Mouse (Mus musculus) E14TG2a.4 (cell line): ENCODE measurements around the gene Asic4.

Source experiments
- H3K27me3 ChIP-seq: 2 replicates; pipeline ENCODE4 v1.6.1; 2014; ENCODE audit warnings: low read length, control low read depth; ENCODE audit not compliant: insufficient read depth
- H3K36me3 ChIP-seq: 2 replicates; pipeline ENCODE4 v1.6.1; 2014; ENCODE audit warnings: low read length, control low read depth; ENCODE audit not compliant: insufficient read depth
- H3K4me1 ChIP-seq: replicated peaks from 2 replicates; pipeline ENCODE4 v1.6.1; 2014; ENCODE audit warnings: low read depth, low read length, control low read depth
- H3K4me3 ChIP-seq: replicated peaks from 2 replicates; pipeline ENCODE4 v1.5.1; 2014; ENCODE audit warnings: mild to moderate bottlenecking, low read length
- H3K9me3 ChIP-seq: 2 replicates; pipeline ENCODE4 v1.6.1; 2014; ENCODE audit warnings: low read length, control low read depth
- CTCF ChIP-seq: conservative IDR thresholded peaks from 2 replicates; pipeline ENCODE4 v1.5.1; 2014; ENCODE audit warnings: low read length
- NANOG ChIP-seq: IDR thresholded peaks from 2 replicates; pipeline ENCODE4 v1.6.1; 2014; ENCODE audit warnings: borderline replicate concordance, low read length, mixed read lengths
- POU5F1 ChIP-seq: IDR thresholded peaks from 2 replicates; pipeline ENCODE4 v1.6.1; 2014; ENCODE audit warnings: low read length, borderline replicate concordance

Asic4 gene

GRCm38 (mm10) chr1:75480036-75480435, 29.8 kb downstream of the Asic4 start:
- Histone ChIP-seq H3K27me3 (peaks cover 54% of the 10 kb centered on the region), H3K4me3 (peak overlapping the region; percentile 96), H3K9me3 (no peaks in the 10 kb centered on the region), H3K4me1 (peaks cover 70% of the 10 kb centered on the region), H3K36me3 (peaks cover 21% of the 10 kb centered on the region)
- no peak for TF ChIP-seq CTCF
- no peak for TF ChIP-seq POU5F1
- TF ChIP-seq NANOG, result no peak

- H3K27me3 ChIP-seq, result peaks cover 61% of the 10 kb centered on the region
Measured at GRCm38 (mm10) chr1:75480735-75481134, 30.5 kb downstream of the Asic4 start.

GRCm38 (mm10) chr1:75486561-75486960, 36.3 kb downstream of the Asic4 start:
- H3K36me3 ChIP-seq, result no peaks in the 10 kb centered on the region; the same call in 1 of the 2 replicates
- TF ChIP-seq CTCF (no peak), POU5F1 (no peak), NANOG (no peak)
- H3K9me3 ChIP-seq, result no peaks in the 10 kb centered on the region
- H3K27me3 ChIP-seq, result peaks cover 94% of the 10 kb centered on the region
- H3K4me3 ChIP-seq, result peak overlapping the region; percentile 88
- H3K4me1 ChIP-seq, result peaks cover 65% of the 10 kb centered on the region

More at GRCm38 (mm10) chr1:75480735-75481134, 30.5 kb downstream of the Asic4 start:
- Histone ChIP-seq H3K4me1 (peaks cover 65% of the 10 kb centered on the region), H3K36me3 (peaks cover 14% of the 10 kb centered on the region), H3K9me3 (no peaks in the 10 kb centered on the region), H3K4me3 (no peak overlapping the region)
- TF ChIP-seq POU5F1 (no peak), NANOG (no peak), CTCF (no peak)

GRCm38 (mm10) chr1:75487040-75487404, 36.8 kb downstream of the Asic4 start:
- Histone ChIP-seq H3K4me3 (peak overlapping the region; percentile 88), H3K9me3 (no peaks in the 10 kb centered on the region), H3K36me3 (no peaks in the 10 kb centered on the region; the same call in 1 of the 2 replicates), H3K4me1 (peaks cover 66% of the 10 kb centered on the region), H3K27me3 (peaks cover 95% of the 10 kb centered on the region)
- TF ChIP-seq CTCF, result no peak
- no peak for TF ChIP-seq NANOG
- no peak for TF ChIP-seq POU5F1

- H3K4me3 ChIP-seq, result peak overlapping the region; percentile 88
- TF ChIP-seq NANOG (no peak), CTCF (no peak), POU5F1 (no peak)
- H3K27me3 ChIP-seq, result peaks cover 95% of the 10 kb centered on the region
- no peaks in the 10 kb centered on the region; the same call in 1 of the 2 replicates for H3K36me3 ChIP-seq
- peaks cover 67% of the 10 kb centered on the region for H3K4me1 ChIP-seq
- no peaks in the 10 kb centered on the region for H3K9me3 ChIP-seq
Measured at GRCm38 (mm10) chr1:75487405-75488161, 37.3 kb downstream of the Asic4 start.

GRCm38 (mm10) chr1:75490785-75491551, 40.7 kb downstream of the Asic4 start:
- H3K4me1 ChIP-seq, result peaks cover 83% of the 10 kb centered on the region
- H3K4me3 ChIP-seq, result peak overlapping the region; percentile 63
- H3K9me3 ChIP-seq, result no peaks in the 10 kb centered on the region
- TF ChIP-seq CTCF, result no peak
- peaks cover 4% of the 10 kb centered on the region; the same call in 1 of the 2 replicates for H3K36me3 ChIP-seq
- peaks cover 75% of the 10 kb centered on the region for H3K27me3 ChIP-seq

GRCm38 (mm10) chr1:75492579-75493170, 42.4 kb downstream of the Asic4 start:
- Histone ChIP-seq H3K4me3 (peak overlapping the region; percentile 60), H3K27me3 (peaks cover 61% of the 10 kb centered on the region), H3K4me1 (peaks cover 81% of the 10 kb centered on the region), H3K9me3 (no peaks in the 10 kb centered on the region), H3K36me3 (peaks cover 20% of the 10 kb centered on the region)
- no peak for TF ChIP-seq CTCF
- no peak for TF ChIP-seq NANOG
- no peak for TF ChIP-seq POU5F1

- TF ChIP-seq NANOG, result no peak
- peak; percentile 94 for TF ChIP-seq CTCF
- Histone ChIP-seq H3K9me3 (no peaks in the 10 kb centered on the region), H3K4me1 (peaks cover 76% of the 10 kb centered on the region), H3K36me3 (peaks cover 43% of the 10 kb centered on the region), H3K27me3 (peaks cover 40% of the 10 kb centered on the region), H3K4me3 (no peak overlapping the region)
Measured at GRCm38 (mm10) chr1:75494878-75495548, 44.8 kb downstream of the Asic4 start.
